Mouse (Mus musculus) kidney, postnatal 25 days (tissue): Measurements from ENCODE around the gene Gfer.
"Not testable (repeated sequence)": the region's sequence is repeated elsewhere in the genome, so short reads cannot be mapped to it uniquely, and the experiment has no call there.

Experiments
- DNase-seq, 2 experiments: peaks; one replicate each; pipeline ENCODE4 v3.0.0; 2021; ENCODE audit warnings: mixed read lengths in 2 of 2

The Gfer gene

DNA sequence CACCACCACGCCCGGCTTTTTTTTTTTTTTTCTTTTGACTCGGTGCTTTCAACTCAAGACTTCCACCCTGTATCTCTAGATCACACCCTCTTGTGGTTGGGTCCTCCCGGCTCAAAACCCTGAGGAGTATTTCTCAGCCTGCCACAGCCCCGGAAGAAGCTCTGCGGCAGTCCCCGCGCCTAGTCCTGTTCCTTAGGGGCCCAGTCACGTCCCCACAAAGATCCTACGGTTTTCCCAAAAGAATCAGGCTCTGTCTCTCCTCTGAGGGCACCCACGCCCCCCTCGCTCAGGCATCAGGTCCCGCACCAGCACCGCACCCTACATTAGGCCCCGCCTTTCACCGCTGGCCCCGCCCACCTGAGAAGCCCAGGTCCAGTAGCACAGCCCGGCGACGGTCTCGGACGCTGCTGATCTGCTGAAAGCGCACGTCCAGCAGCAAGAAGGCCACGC is 8.8 kb downstream of the Gfer start:
- DNase-seq, result peak; percentile 76 to 81

DNA sequence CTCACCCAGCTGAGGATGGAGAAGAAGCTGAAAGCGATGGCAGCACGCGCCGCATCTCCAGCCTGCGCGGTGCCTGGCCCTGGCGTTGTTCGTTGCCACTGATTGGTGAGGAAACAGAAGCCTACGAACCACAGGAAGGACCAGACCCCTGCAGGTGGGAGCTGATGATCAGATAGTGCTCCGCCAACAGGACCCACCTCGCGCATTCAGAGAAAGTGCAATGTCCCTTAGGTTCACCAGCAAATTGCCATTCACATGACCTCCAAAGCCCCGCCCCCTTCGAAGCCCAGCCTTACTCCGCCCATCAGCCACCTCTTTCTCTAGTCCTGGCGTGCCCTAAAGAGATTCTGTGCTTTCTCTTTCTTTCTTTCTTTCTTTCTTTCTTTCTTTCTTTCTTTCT is 9.4 kb downstream of the Gfer start:
- DNase-seq, result peak; percentile 71 to 72

DNA sequence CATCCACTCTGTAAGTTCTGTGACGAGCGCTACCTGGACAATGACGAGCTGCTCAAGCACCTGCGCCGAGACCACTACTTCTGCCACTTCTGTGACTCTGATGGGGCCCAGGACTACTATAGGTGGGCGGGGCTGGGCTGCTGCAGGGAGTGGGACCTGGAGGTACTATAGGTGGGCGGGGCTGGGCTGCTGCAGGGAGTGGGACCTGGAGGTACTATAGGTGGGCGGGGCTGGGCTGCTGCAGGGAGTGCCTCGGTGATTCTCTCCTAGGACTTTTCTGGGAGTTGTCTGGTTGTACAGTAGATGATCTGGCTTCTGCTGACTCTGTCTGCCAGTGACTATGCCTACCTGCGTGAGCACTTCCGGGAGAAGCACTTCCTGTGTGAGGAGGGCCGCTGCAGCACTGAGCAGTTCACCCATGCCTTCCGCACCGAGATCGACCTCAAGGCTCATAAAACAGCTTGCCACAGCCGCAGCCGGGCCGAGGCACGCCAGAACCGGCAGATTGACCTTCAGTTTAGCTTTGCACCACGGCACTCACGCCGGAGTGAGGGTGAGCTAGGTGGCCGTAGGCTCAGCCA is 18.4 kb downstream of the Gfer start:
- no peak for DNase-seq

DNA sequence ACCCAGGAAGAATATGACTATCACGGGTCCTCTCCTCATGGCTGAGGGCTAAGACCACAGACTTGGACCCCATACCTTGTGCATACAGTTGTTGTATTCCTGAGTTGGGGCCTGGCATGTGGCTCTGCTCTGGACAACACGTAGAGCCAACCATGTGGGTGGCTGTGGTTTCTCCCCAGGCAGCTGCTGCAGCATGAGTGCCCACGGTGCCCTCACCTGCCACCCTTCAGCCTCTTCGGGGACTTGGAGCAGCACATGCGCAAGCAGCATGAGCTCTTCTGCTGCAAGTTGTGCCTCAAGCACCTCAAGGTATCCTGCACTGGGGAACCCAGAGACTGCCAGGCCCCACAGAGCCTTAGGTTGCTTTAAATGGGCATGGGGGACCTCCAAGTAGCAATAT is 19.1 kb downstream of the Gfer start:
- DNase-seq, result no peak

DNA sequence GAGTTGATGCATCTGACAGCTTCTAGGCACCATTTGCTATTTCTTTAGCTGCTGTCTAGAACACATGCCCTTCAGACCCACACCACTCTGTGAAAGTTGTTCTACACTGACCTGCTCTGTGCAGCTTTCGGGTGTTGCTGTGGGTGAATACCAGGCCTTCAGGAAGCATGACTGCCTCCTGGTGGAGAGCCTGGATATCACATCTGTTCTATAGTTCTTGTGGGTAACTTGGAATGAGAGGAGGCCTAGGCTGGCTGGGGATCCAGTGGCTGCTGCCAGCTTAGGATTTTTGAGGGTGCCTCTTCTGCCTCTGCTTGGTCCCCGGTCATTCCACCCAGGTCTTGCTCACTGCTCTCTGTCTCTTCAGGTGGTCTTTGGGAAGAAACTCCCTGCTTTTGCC is 19.8 kb downstream of the Gfer start:
- peak; percentile 70 to 82 for DNase-seq

DNA sequence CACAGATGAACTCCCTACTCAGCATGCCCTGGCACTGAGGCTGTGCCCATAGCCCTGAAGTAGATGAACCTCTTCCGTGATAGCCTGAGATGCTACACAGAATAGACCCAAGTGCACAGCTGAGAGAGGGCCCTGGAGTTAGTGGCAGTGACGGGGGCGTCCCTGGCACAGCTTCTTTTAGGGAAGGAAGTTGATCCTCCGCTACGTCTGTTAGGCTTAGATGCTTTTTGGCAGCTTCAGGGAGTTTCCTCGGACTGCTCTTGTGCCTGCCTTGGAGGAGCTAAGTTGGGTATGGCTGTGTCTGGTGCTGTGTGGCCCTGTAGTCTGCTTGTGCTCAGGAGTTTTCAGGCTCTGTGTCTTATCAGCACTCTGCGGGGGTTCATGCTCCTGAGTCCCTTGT is 21.7 kb downstream of the Gfer start:
- DNase-seq, result no peak

DNA sequence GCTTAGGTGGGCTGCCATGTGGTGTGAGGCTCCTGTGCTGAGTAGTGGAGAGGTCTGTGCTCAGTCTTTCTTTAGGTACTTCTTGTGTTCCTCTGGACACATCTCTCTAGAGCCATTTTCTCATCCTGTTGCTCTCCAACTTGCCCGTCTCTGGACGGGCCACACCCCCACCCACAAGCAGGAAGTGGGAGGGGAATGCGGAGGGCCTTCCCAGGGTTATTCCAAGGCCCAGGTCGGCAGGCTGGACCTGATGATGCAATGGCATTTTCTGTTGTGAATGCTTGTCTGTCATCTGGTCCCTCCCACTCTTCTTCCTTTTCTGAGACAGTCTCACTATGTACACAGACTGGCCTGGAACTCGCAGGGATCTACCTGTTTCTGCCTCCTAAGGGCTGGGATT is 23.8 kb downstream of the Gfer start:
- DNase-seq, result peak; percentile 62 to 87

DNA sequence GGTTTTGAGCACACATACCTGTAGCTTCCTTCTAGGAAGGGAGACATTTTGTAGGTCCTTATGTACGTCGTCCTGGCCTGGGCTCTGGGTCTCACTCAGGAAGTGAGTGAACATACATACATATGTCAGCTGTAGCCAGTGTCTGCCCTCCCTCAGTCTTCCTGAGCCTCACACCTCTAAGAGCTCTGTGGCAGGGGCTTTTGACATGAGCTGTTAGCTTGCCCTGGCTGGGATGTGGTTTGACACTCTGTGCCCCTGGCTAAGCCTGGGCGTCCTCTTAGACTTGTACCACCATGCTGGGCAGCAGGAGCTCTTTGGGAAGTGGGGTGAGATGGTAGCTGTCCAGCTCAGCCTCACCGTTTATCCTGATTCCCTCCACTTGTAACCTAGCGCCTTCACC is 24.6 kb downstream of the Gfer start:
- no peak for DNase-seq

DNA sequence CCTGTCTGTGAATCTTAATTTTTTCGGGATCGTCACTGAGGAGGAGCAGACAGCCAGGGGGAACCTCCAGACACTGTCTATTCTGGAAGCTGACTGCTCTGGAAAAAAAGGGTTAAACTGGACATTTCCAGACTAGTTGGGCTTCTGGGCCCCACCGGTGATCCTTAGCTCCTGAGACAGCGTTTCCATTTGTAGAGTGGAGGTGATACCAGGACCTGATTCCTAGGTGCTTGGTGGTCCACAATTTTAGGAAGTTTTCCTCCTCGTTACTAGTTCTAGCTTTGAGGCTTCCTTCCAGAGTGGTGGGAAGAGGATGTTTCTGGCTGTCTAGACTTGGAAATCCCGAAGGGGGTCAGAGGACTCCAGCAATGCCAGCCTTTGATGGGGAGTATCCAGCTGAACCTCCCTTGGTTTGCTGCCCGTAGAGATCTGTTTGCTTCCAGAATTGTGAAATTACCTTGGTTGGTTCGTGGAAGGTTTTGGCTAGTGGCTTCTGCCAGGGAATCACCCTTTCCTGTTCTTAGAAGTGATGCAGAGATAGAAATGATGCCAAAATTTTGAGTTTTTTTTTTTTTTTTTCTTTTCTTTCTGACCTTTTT is 25.6 kb downstream of the Gfer start:
- no peak for DNase-seq

DNA sequence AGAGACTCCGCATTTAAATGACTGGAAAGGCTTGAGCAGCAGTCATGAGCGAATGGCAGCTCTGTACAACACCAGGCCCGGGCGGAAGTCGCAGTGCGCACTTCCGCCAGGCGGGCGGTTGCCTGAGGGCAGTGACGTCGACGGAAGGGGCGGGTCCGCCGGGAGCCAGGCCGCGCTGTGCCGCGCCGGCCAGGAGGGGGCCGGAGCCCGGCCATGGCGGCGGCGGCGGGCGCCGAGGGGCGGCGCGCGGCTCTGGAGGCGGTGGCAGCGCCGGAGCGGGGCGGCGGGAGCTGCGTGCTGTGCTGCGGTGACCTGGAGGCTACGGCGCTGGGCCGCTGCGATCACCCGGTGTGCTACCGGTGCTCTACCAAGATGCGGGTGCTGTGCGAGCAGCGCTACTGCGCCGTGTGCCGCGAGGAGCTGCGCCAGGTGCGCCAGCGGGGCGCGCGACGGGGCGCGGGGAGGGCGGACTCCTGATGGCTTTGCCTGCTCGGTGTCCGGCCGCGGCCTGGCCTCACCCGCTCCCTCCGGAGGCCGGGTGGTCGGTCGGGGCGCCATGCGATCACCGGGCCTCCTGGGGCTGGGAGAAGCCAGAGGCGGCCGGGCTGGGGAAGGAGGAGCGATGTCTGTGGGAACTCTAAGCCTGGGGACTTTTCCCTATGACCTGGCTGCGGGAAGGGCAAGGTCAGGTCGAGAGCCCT is 26.3 kb downstream of the Gfer start, which contains the start of gene Zfp598:
TSS of gene Zfp598 (plus strand) at position 143 of the 701 bp plus-strand sequence.
- DNase-seq, result peak; percentile 97

DNA sequence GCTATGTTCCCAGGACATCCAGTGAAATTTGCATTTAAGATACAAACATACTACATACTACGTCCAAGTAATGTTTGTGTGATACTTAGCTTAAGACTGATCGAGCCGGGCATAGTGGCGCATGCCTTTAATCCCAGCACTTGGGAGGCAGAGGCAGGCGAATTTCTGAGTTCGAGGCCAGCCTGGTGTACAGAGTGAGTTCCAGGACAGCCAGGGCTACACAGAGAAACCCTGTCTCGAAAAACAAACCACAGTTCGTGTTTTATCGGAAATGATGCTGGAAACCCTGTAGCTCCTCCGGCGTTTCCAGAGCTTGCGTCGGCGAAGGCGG is 26.8 kb downstream of the Gfer start:
- not testable (repeated sequence) for DNase-seq

DNA sequence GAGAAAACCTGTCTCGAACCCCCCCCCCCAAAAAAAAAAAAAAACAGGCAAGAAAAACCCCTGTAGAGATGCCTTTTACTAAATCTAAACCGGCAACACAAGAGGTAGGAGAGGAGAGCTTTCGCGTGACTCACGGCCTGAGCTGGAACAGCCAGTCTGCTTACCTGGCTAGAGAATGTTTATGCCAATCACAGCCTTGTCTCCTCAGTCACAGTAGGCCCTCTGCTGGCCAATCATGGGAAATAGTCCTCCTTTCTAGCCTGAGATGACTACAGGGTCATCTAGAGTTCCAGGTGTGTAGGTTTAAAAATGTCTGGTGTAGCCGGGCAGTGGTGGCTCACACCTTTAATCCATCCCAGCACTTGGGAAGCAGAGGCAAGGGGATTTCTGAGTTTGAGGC is 28.5 kb downstream of the Gfer start:
- DNase-seq, result peak; percentile 82 to 86

DNA sequence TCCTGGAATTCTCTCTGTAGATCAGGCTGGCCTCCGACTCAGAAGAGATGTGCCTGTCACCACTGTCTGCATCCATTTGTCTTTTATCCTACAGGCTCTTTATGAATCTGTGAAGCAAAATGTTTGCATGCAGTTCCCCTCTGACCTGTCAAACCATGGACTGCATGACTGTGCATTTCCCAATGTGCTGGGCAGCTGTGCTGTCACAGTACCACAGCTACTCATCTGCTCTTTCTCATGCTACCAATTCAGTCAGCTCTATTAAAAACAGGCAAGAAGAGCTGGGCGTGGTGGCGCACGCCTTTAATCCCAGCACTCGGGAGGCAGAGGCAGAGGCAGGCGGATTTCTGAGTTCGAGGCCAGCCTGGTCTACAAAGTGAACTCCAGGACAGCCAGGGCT is 28.9 kb downstream of the Gfer start:
- not testable (repeated sequence) for DNase-seq

DNA sequence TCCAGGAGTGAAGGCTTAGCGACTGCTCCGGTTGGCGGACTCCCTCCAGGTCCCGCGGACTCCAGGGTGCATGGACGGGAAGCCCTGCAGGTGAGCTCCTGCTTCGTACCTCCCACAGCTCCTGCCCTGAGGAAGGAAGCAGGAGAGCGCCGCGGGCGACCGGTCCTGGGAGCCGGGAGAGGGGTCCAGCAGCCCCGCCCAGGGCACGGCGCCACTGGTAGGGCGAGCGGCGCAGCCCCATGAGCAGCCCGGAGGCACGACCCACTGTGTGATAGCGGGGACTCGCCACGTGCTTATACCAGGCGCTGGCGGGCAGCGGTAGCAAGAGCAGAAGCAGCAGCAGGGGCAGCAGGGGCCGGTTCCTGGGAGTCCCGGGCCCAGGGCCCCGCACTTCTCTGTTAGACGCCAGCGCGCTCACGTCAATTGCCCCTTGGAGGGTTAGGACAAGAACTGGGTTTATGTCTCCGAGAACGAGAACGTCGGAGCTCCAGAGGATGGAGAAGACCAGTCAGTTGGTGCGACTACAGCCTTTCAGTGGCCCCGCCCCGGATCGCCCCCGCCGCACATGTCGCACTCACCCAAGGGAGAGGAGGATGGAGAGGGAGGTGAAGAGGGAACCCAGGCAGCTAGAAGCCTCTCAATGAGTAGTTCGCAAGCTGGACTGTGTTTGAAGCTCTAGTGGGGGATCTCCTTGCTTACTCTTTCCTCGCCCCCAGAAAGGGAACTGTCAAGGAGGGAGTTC is 37.8 kb downstream of the Gfer start, which contains the start of gene Npw:
TSS of gene Npw (minus strand) at position 441 of the 742 bp plus-strand sequence.
- peak in 1 of 2 experiments; percentile 56 for DNase-seq

DNA sequence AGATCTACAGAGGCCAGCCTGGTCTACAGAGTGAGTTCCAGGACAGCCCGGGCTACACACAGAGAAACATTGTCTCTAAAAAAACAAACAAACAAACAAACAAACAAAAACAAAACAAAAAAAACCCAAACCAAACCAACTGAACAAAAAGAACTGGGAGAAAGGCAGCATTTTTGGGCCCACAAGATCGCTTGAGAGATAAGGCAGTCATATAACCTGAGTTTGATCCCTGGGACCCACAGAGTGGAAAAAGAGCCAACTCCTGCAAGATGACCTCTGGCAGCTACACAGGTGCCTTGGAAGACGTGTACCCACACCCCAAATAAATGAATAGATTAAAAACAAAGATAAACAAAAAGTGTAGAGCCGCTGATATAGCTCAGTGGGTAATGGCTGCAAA is 41.0 kb downstream of the Gfer start:
- DNase-seq, result no peak

DNA sequence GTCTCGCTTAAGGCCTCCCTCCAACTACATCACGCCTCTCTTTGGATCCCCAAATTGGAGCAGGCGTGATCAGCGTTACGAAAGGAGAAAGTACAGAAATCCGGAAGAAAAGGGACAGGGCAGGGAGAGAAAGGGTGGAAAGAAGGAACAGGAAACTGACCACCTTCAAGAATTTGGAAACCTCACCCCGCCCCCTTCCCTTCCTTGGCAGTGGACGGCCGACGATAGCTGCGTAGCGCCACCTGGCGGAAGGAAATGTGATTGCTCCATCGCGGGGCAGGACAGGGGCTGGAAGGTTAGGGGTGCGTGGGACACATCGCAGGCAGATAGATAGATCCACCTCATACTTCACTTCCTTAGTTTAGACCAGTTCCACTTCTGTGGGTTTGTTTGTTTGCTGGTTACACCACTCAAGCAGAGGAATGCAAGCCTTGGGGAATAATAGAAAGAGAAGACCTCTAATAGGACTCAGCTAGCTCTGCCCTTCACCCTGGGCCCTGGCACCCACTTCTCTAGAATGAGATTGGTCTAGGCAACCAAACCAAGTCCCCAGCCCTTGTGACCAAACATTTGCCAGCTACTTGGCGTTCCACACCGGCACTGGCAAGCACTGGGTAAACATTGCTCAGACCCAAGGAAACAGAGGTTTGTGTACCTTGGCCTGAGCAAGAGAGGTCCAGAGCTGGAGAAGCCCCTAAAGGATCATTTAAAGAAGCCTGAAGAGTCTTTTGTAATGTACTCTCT is 41.8 kb downstream of the Gfer start:
- DNase-seq, result peak; percentile 82 to 89

DNA sequence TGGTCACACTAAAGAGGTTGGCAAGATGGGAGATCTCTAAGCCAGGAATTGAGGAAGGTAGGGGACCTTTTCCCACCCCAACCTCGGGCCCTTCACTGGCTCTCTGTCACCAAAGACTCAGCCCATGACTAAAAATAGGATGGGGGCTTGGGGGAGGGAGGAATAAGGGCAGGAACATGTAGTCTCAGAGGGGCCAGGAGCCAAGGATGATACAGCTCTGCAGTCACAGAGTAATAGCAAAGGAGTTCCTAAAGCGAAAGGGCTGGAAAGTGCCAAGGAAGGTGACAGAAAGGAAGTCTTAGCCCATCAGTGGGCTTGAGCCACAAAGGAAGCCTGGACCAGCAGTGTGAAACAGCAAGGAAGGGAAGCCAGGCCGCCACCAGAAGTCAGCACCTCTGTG is 44.1 kb downstream of the Gfer start:
- no peak for DNase-seq

DNA sequence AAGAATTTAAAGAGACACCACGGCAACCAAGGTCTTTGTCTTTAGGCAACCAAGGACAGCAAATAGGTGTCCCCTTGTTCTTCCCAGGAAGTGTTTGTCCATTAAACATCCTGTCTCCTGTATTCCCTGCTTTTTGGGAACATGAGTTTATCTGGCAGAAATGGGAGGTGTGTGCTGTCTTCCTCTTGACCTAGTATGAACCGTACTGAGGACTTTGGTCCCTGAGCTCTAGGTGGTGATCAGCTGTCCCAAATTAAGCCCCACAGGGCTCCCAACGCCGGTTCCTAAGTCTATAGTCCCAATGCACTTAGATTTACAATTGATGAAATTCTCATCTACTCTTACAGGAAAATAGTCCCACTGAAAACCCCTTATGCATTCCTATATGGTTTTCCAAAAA is 45.2 kb downstream of the Gfer start:
- DNase-seq, result no peak

DNA sequence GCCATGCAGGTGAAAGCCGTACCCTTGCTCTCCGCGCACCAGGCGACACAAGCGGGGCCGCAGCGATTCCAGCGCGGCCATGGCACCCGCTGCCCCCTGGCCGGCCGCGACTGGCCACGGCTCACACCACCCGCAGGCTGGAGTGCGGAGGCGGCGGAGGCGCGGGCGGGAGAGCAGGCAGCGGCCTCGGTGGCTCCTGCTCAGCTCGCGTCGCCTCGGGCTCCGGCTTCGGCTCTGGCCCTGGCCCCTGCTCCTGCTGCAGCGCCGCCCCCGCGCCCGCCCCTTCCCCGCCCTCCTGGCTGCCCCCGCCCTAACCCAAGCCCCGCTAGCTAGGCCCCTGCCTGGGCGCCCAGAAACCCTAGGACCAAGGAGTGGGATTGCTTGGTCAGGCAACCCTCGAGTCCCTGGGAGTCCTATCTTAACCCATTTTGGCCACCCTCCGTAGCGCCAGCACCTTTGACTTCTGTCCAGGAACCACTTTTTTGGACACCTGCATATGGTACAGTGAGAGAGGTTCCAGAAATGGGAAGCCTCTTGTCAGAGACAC is 45.8 kb downstream of the Gfer start, which contains the start of gene Slc9a3r2:
TSS of gene Slc9a3r2 (minus strand) at position 258 of the 547 bp plus-strand sequence.
- DNase-seq, result peak; percentile 73 to 85

DNA sequence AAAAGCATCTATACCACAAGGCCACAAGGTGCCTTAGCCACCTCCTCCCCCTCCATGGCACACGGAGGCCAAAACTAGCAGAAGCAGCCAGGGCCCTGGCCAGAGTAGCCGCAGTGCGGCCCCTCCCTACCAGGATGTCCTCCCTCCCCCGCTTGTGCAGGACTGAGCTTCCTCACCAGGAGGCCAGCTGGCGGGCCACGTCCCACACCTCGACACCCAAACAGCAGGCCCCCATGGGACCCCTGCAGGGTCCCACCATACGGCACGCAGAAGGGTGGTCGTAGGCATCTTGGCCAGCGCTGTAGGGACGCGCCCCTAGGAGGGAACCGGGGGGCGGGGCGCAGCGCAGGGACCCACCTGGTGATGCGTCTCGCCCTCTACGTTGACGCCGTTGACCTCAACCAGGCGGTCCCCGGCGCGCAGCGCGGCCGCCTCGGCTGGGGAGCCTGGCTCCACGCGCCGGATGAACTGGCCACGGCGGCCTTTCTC is 46.3 kb downstream of the Gfer start:
- DNase-seq, result peak; percentile 67 to 86

DNA sequence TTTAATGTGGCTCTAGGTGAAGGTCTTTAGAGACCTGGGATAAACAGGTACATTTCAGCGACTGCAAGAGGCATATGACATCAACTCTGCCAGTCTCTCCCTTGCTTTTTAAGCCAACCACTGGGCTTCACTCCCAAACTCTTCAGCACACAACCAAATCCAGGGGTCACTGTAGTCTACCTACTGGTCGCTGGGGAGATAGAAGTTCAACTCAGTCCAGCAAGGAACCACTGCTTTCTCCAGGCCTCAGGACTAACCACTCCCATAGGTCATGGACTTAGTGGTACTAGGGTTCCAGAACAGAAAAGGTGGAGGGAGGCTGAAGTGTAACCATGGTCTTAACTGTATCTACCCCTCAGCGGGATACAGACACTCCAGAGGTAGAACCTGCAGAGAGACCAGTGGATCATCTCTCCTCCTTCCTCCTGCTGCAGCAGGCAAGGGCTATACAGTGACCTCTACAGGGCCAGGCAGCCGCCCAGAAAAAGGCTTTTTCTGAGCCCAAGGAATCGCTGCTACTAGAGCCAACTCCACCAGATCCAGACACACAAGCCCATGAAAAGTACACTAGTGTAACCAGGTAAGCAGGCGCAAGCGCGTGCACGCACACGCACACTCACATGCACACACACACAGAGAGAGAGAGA is 47.1 kb downstream of the Gfer start:
- no peak for DNase-seq

DNA sequence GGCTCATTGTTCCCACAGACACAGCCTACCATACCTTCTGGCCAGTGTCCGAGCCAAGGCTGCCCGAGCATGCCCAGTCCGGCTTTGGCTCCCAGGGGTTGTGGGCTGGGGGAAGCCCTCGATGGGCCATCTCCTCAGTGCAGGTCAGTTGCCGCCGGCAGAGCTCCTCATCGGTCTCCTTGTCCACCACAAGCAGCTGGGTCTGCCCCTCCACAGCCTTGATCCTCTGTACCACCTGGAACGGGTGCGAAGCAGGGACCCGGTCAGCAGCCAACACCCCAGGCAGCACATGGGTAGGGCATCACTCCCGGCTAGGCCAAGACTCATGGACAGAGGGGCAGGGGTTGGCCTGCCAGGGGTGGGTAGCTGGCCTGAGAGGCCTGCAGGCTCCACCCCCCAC is 48.5 kb downstream of the Gfer start:
- no peak for DNase-seq
